Mouse (Mus musculus) heart, embryonic 10.5 days (tissue): Measurements from ENCODE around the gene Sec31a. TPM values are rescaled to one million over a fixed set of nuclear protein-coding genes. Genes with fewer than 3 reads are reported as not detected.
A peak's percentile ranks its signal among the peaks of the same experiment; 100 is the strongest.

Experiments used
- DNase-seq: peaks from one replicate; pipeline ENCODE4 v3.0.0-alpha.2; 2017; ENCODE audit warnings: low spot score
- H3K27ac ChIP-seq: fragments of 300-500 bp; sonication (generic); 2 replicates; pipeline ENCODE4 v1.5.1; 2016; ENCODE audit warnings: mild to moderate bottlenecking
- H3K27me3 ChIP-seq: fragments of 300-500 bp; sonication (generic); 2 replicates; pipeline ENCODE4 v1.6.1; 2016; ENCODE audit warnings: mild to moderate bottlenecking; ENCODE audit not compliant: poor library complexity, insufficient read depth, severe bottlenecking
- H3K36me3 ChIP-seq: fragments of 300-500 bp; sonication (generic); 2 replicates; pipeline ENCODE4 v1.6.1; 2016; ENCODE audit warnings: mild to moderate bottlenecking, moderate library complexity
- H3K4me1 ChIP-seq: fragments of 300-500 bp; sonication (generic); 2 replicates; pipeline ENCODE4 v1.6.1; 2016; ENCODE audit warnings: mild to moderate bottlenecking
- H3K4me3 ChIP-seq: fragments of 300-500 bp; sonication (generic); 2 replicates; pipeline ENCODE4 v1.5.1; 2016; ENCODE audit warnings: mild to moderate bottlenecking, moderate library complexity
- H3K9me3 ChIP-seq: fragments of 300-500 bp; sonication (generic); 2 replicates; pipeline ENCODE4 v1.6.1; 2016; ENCODE audit warnings: mild to moderate bottlenecking, moderate library complexity
- WGBS: fragments of 180-500 bp; shearing (Covaris S2); methylation state at CpG from one replicate; pipeline ENCODE4 v1.1.7; 2016; 5-methylcytosine and 5-hydroxymethylcytosine counted together
- polyA plus RNA-seq: library from polyadenylated mRNA; unstranded; fragments of >200 nt; fragmentation: Nextera tagmentation; extraction: Ambion mirVana; gene quantifications from 2 replicates; pipeline ENCODE4 v1.2.1, GENCODE M21; 2016

Gene Sec31a
- 156 and 180 TPM in 2 replicates for polyA plus RNA-seq

DNA sequence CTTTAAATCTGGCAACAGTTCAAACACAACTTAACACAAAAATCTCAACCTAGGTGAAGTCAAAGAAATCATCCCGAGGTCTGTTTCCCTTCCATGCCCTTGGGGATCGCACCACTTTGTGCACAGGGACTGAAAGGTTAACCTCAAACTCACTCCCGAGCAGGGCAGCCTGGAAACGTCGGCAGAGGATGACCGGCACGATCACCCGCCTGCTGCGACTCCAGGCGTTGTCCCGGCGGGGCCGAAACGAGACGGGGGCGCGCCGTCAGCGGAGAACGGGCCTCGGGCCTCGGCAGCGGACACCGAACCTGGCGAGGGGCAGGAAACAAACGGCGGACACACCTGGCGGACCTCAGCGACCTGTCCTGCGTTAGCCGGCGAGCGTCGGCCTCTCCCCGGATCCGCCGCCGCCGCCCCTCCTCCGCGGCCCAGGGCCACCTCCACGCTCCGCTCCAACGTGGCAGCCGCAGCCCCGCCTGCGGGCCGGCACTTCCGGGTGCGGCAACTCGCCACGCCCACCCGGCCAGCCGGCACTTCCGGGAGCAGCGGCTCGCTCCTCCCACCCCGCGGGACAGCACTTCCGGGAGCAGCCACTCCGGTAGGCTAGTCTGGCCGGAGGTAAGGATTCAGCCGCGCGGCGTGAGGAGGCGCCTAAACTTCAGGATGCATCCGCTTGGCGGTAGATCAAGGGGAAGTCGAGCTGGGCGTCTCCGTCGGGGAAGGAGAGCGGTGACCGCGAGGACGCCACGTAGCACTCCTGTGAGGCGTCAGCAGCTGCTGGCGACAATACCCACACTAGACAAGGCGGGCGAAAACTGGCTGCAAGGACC is at the start of gene Sec31a:
Gene Sec31a, minus strand, starts transcription at position 474 of the 830 bp plus-strand sequence.
- Histone ChIP-seq H3K27ac (peak within 1 kb of the TSS; percentile 96), H3K36me3 (peaks cover 30% of the 10 kb centered on the region), H3K4me1 (peaks cover 28% of the 10 kb centered on the region), H3K9me3 (no peaks in the 10 kb centered on the region), H3K27me3 (no peaks in the 10 kb centered on the region), H3K4me3 (peak within 1 kb of the TSS; percentile 79)
- WGBS, result under 1% methylated on average over 82 of the region's 82 CpGs
- peak; percentile 99 for DNase-seq

DNA sequence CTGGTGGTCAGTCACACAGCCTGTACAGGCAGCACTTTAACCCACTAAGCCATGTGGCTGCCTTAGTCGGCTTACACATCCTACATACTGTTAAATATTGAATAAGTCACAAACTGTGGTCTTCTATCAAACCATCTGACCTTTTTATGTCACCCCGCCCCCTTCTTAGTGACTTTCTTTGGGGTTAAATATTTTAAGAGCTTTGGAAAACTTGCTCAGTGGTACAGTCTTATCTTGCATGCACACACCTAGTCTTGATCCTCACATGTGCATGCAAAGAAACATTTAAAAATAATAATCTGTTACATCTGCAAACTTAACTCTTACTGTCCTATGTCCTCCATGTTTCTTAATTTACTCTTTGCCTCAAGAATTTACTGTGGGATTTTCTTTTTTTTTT is 46.3 kb upstream of the Sec31a start:
- Histone ChIP-seq H3K9me3 (no peaks in the 10 kb centered on the region), H3K27ac (no peak overlapping the region), H3K4me3 (no peak overlapping the region), H3K4me1 (no peaks in the 10 kb centered on the region), H3K36me3 (peaks cover 58% of the 10 kb centered on the region), H3K27me3 (no peaks in the 10 kb centered on the region)
- WGBS, result 90% methylated on average over 2 of the region's 2 CpGs
- DNase-seq, result peak; percentile 22

DNA sequence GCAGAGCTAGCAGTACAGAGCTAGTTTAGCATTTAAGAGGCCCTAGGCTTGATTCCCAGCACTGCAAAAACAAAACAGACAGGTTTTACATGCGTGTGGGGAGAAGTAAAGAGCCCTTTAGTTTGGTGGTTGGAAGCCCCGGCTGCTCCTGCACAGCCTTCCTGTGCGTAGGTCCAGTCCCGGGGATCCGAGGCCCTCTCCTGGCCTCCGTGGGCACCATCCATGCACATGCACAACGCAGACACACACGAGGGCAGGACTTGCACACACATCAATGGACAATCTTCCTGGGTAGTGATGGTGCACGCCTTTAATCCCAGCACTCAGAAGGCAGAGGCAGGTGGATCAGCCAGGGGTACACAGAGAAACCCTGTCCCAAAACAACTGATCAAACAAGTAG is 45.5 kb upstream of the Sec31a start:
- peaks cover 61% of the 10 kb centered on the region for H3K36me3 ChIP-seq
- 93% methylated on average over 9 of the region's 9 CpGs for WGBS
- H3K27me3 ChIP-seq, result no peaks in the 10 kb centered on the region
- no peak overlapping the region for H3K27ac ChIP-seq
- DNase-seq, result peak; percentile 66
- H3K4me3 ChIP-seq, result no peak overlapping the region
- H3K9me3 ChIP-seq, result no peaks in the 10 kb centered on the region
- no peaks in the 10 kb centered on the region for H3K4me1 ChIP-seq

- DNase-seq, result peak; percentile 58
- 92% methylated on average over 5 of the region's 5 CpGs for WGBS
- peaks cover 65% of the 10 kb centered on the region for H3K36me3 ChIP-seq
- H3K9me3 ChIP-seq, result no peaks in the 10 kb centered on the region
- H3K27ac ChIP-seq, result no peak overlapping the region
- no peaks in the 10 kb centered on the region for H3K4me1 ChIP-seq
- no peak overlapping the region for H3K4me3 ChIP-seq
- no peaks in the 10 kb centered on the region for H3K27me3 ChIP-seq
Observed at GRCm38 (mm10) chr5:100459468-100459867, 43.4 kb upstream of the Sec31a start.

- no peak overlapping the region for H3K4me3 ChIP-seq
- WGBS, result 85% methylated on average over 2 of the region's 2 CpGs
- H3K27ac ChIP-seq, result no peak overlapping the region
- DNase-seq, result peak; percentile 25
- H3K36me3 ChIP-seq, result peaks cover 82% of the 10 kb centered on the region
- H3K27me3 ChIP-seq, result no peaks in the 10 kb centered on the region
- no peaks in the 10 kb centered on the region for H3K4me1 ChIP-seq
- H3K9me3 ChIP-seq, result no peaks in the 10 kb centered on the region
Observed at GRCm38 (mm10) chr5:100451871-100452270, 35.8 kb upstream of the Sec31a start.

GRCm38 (mm10) chr5:100438796-100439195 is 22.8 kb upstream of the Sec31a start:
- no peak overlapping the region for H3K27ac ChIP-seq
- 94% methylated on average over 14 of the region's 14 CpGs for WGBS
- H3K36me3 ChIP-seq, result peaks cover 26% of the 10 kb centered on the region
- no peak overlapping the region for H3K4me3 ChIP-seq
- H3K4me1 ChIP-seq, result no peaks in the 10 kb centered on the region
- peak; percentile 62 for DNase-seq
- no peaks in the 10 kb centered on the region for H3K9me3 ChIP-seq
- H3K27me3 ChIP-seq, result no peaks in the 10 kb centered on the region

GRCm38 (mm10) chr5:100437917-100438316 is 21.9 kb upstream of the Sec31a start:
- 88% methylated on average over 5 of the region's 5 CpGs for WGBS
- Histone ChIP-seq H3K4me1 (no peaks in the 10 kb centered on the region), H3K27ac (no peak overlapping the region), H3K9me3 (no peaks in the 10 kb centered on the region), H3K4me3 (no peak overlapping the region), H3K36me3 (peaks cover 26% of the 10 kb centered on the region), H3K27me3 (no peaks in the 10 kb centered on the region)
- DNase-seq, result peak; percentile 59

DNA sequence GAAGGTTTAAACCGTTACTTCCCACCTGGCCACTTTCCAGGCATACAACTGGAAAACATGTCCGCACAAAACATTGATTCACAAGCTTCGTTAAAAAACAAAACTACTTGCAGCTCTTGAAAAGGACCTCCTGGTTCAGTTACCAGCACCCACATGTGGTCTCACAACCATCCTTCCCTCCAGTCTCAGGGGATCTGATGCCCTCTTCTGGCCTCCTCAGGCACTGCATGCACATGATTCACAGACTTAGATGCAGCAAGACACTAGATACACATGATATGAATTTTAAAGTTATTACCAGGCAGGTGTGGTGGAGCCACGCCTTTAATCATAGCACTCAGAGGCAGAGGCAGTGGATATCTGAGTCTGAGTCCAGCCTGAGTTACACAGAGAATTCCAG is 21.1 kb upstream of the Sec31a start:
- Histone ChIP-seq H3K27me3 (no peaks in the 10 kb centered on the region), H3K9me3 (no peaks in the 10 kb centered on the region), H3K4me1 (no peaks in the 10 kb centered on the region), H3K27ac (no peak overlapping the region), H3K36me3 (peaks cover 26% of the 10 kb centered on the region), H3K4me3 (no peak overlapping the region)
- peak; percentile 71 for DNase-seq
- 97% methylated on average over 4 of the region's 4 CpGs for WGBS

GRCm38 (mm10) chr5:100430966-100431365 is 14.9 kb upstream of the Sec31a start:
- no peaks in the 10 kb centered on the region for H3K27me3 ChIP-seq
- peak; percentile 69 for DNase-seq
- no peak overlapping the region for H3K27ac ChIP-seq
- H3K4me3 ChIP-seq, result 0 out of 2 replicates have a peak overlapping the region, but pooled peaks have one; percentile 84
- peaks cover 29% of the 10 kb centered on the region for H3K4me1 ChIP-seq
- no peaks in the 10 kb centered on the region for H3K9me3 ChIP-seq
- peaks cover 24% of the 10 kb centered on the region for H3K36me3 ChIP-seq
- WGBS, result 67% methylated on average over 2 of the region's 2 CpGs

- no peaks in the 10 kb centered on the region for H3K27me3 ChIP-seq
- H3K9me3 ChIP-seq, result no peaks in the 10 kb centered on the region
- H3K4me3 ChIP-seq, result peak overlapping the region; percentile 84
- peaks cover 33% of the 10 kb centered on the region for H3K4me1 ChIP-seq
- 5% methylated on average over 11 of the region's 11 CpGs for WGBS
- H3K36me3 ChIP-seq, result peaks cover 32% of the 10 kb centered on the region
- DNase-seq, result peak; percentile 74
- H3K27ac ChIP-seq, result peak overlapping the region; percentile 98
Observed at GRCm38 (mm10) chr5:100430076-100430390, 14.0 kb upstream of the Sec31a start.

DNA sequence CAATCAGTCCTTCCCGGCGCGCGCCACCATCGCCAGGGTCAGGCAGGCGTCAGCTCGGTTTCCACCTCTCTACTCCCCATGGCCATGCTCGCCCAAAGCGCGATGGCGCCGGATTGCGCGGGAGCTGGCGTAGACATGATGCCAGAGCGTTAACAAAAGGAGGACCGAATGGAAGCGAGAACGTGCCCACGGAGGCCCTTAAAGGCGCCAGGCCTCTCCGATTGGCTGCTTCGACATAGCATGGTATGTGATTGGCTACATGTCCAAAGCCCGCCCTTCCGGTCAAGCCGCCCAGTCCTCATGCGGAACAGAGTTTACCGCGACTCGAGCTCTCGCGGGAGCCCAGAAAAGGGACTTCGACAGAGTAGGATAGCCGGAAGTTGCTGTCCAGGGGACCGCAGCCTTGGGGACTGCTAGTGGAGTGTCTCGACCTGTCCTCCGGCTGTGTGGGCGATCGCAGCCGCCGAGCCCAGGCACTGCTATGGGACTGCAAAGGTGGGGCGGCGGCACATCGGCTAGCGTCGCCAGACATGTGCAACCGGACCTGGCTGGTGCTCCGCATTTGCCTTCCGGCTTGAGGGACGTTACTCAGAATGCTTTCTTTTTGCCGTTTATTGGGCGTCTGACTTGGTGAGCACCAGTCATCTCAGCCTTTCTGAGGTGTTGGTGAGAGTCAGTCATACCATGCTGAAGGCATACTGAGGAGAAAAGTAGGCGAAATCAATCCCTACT is 13.5 kb upstream of the Sec31a start:
- H3K9me3 ChIP-seq, result no peaks in the 10 kb centered on the region
- H3K4me1 ChIP-seq, result peaks cover 38% of the 10 kb centered on the region
- no peaks in the 10 kb centered on the region for H3K27me3 ChIP-seq
- peaks cover 37% of the 10 kb centered on the region for H3K36me3 ChIP-seq
- DNase-seq, result peak; percentile 100
- H3K4me3 ChIP-seq, result peak overlapping the region; percentile 84
- under 1% methylated on average over 53 of the region's 53 CpGs for WGBS
- peak overlapping the region; percentile 98 for H3K27ac ChIP-seq

DNA sequence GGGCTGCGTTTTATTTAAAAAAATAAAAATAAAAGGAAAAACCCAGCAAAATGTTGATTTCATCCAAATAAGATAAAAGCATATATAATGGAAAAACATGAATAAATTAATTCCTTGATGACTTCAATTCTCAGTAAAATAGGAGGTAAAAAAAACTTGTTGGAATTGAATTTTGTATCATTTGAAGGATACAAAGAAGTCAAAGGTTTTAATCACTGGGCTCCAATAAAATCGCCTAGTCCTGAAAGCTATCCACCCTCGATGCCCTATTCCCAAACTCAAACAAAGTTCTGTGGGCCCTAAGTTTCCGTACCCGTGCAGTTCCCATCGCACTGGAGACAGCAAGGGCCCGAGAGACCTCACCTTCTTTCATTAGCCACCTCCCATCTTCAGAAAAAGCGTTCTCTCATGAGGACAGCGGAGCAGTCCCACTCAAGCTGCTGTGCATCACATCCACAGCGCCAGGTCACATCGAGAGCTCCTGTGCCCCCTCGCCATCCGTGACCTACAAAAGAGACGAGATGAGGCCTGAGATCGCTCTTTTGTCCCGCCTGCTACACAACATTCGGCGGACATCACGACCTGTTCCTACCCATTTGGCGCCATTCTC is 12.8 kb upstream of the Sec31a start:
- peak overlapping the region; percentile 84 for H3K4me3 ChIP-seq
- peak overlapping the region; percentile 98 for H3K27ac ChIP-seq
- H3K4me1 ChIP-seq, result peaks cover 45% of the 10 kb centered on the region
- no peak for DNase-seq
- H3K36me3 ChIP-seq, result peaks cover 44% of the 10 kb centered on the region
- under 1% methylated on average over 20 of the region's 20 CpGs for WGBS
- no peaks in the 10 kb centered on the region for H3K9me3 ChIP-seq
- no peaks in the 10 kb centered on the region for H3K27me3 ChIP-seq
